24 mouse cellular contexts compared by ENCODE assay signal in genomic region chr1:80785066-80785779, GRCm38 (mm10). TPM values are rescaled to one million over a fixed set of nuclear protein-coding genes. Genes with fewer than 3 reads are reported as not detected.
DNase-seq lines count a peak whose midpoint lies in the region; ATAC-seq and TF ChIP-seq lines count a peak whose summit lies in the region.
"Had no signal": no experiment of that assay in that cellular context is flagged by ENCODE, and none has a peak within 500 bp of the region (broad histone marks: within the 10 kb centered on the region; RNA-seq: fewer than 3 reads in every experiment).

No protein-coding gene starts in this region.

- no peaks in the 10 kb centered on the region for H3K9me3 ChIP-seq in lung, postnatal 0 days (ENCODE audit: low read length)
- H3K9me3 ChIP-seq: forebrain, embryonic 10.5 days had no signal

- H3K9ac ChIP-seq in lung, postnatal 0 days (replicated peaks; ENCODE audit: low read depth) = no peak overlapping the region
- H3K9ac ChIP-seq: heart, embryonic 13.5 days; hindbrain, embryonic 14.5 days had no signal

- no peaks in the 10 kb centered on the region for H3K27me3 ChIP-seq in lung, postnatal 0 days (replicated peaks; ENCODE audit: insufficient read depth, low read length)
- no peaks in the 10 kb centered on the region for H3K27me3 ChIP-seq in cerebellum, adult 2 months (ENCODE audit: control insufficient read depth, insufficient read depth, low read length)
- H3K27me3 ChIP-seq: CH12.LX; heart, embryonic 13.5 days; Patski had no signal

- H3K27ac ChIP-seq in lung, postnatal 0 days (ENCODE audit: low read length) = no peak overlapping the region
- H3K27ac ChIP-seq in cerebellum, adult 2 months (ENCODE audit: insufficient read depth, low read length) = no peak overlapping the region
- H3K27ac ChIP-seq: embryonic facial prominence, embryonic 10.5 days; forebrain, embryonic 10.5 days; gastrocnemius, adult 2 months; heart, embryonic 13.5 days; hindbrain, embryonic 14.5 days had no signal

- no peaks in the 10 kb centered on the region for H3K4me1 ChIP-seq in lung, postnatal 0 days (ENCODE audit: insufficient read depth, low read depth, low read length)
- H3K4me1 ChIP-seq in cerebellum, adult 2 months (ENCODE audit: control insufficient read depth, insufficient read depth, low read length) = no peaks in the 10 kb centered on the region
- H3K4me1 ChIP-seq: forebrain, embryonic 10.5 days; heart, embryonic 13.5 days had no signal

- ATAC-seq in lung, postnatal 0 days = no peak
- peak; percentile 96 for ATAC-seq in granulocyte monocyte progenitor cell, adult 5-6 weeks (replicated peaks; ENCODE audit: poor library complexity, severe bottlenecking)
- ATAC-seq in megakaryocyte progenitor cell, adult 5-6 weeks (replicated peaks; ENCODE audit: poor library complexity) = peak; percentile 94
- ATAC-seq: forebrain, embryonic 14.5 days; Patski had no signal

- no peak for TF ChIP-seq POLR2A in cerebellum, adult 2 months (IDR thresholded peaks at IDR 0.05; ENCODE audit: borderline replicate concordance, insufficient read depth, low read length)

- H3K36me3 ChIP-seq in lung, postnatal 0 days (ENCODE audit: insufficient read depth, low read length) = no peaks in the 10 kb centered on the region
- H3K36me3 ChIP-seq: embryonic facial prominence, embryonic 10.5 days; forebrain, embryonic 10.5 days; heart, embryonic 13.5 days had no signal

- TF ChIP-seq CTCF in lung, postnatal 0 days (IDR thresholded peaks at IDR 0.05) = no peak
- no peak for TF ChIP-seq CTCF in cerebellum, adult 2 months (IDR thresholded peaks at IDR 0.05; ENCODE audit: borderline replicate concordance, insufficient read depth, low read depth, low read length)

- no peak for TF ChIP-seq EP300 in lung, postnatal 0 days (IDR thresholded peaks at IDR 0.05)

- peak; percentile 15 for DNase-seq in lung, postnatal 0 days (ENCODE audit: low spot score)
- no peak for DNase-seq in lung, postnatal 4 days
- DNase-seq in cerebellum, adult 2 months = no peak
- DNase-seq in right cerebral cortex, adult 2 months (ENCODE audit: low spot score in 2 of 2) = no peak
- DNase-seq in neural tube, embryonic 10.5 days (ENCODE audit: extremely low spot score, low spot score) = no peak
- DNase-seq: adrenal gland, adult 2 months; adrenal gland, postnatal 36 days; cerebellum, adult 11-12 months; cerebellum, adult 9-11 months; cerebellum, postnatal 36 days; gastrocnemius, adult 2 months; gastrocnemius, postnatal 25 days; heart, adult 11 months; heart, postnatal 4 days had no signal

- 78% methylated on average over 2 of the region's 2 CpGs for WGBS in lung, postnatal 0 days
- 91% methylated on average over 2 of the region's 2 CpGs for WGBS in cerebellum, adult 2 months

- no peak overlapping the region for H3K4me3 ChIP-seq in lung, postnatal 0 days (ENCODE audit: low read depth, low read length)
- H3K4me3 ChIP-seq in cerebellum, adult 2 months (replicated peaks; ENCODE audit: insufficient read depth, low read depth, low read length) = no peak overlapping the region
- H3K4me3 ChIP-seq: embryonic facial prominence, embryonic 10.5 days; erythroblast, embryonic 14.5 days; forebrain, embryonic 10.5 days; gastrocnemius, adult 2 months; heart, embryonic 13.5 days had no signal

- H3K4me2 ChIP-seq in lung, postnatal 0 days (replicated peaks; ENCODE audit: low read depth, low read length) = no peak overlapping the region
- H3K4me2 ChIP-seq: heart, embryonic 13.5 days; hindbrain, embryonic 14.5 days had no signal

RNA-seq across cellular contexts. Expression of gene Dock10, which starts 26.9 kb away (rescaled TPM):
- polyA plus RNA-seq in lung, postnatal 0 days (2015; fragmentation: Nextera tagmentation; extraction: Ambion mirVana) = 6.0 and 6.8 TPM in 2 replicates
- 149 TPM in 2 replicates for total RNA-seq in granulocyte monocyte progenitor cell, adult 5-6 weeks (2014; fragmentation: Nextera tagmentation)
- total RNA-seq in granulocyte monocyte progenitor cell, adult 5-6 weeks (2017) = 117 and 126 TPM in 2 replicates
- 127 and 144 TPM in 2 replicates for total RNA-seq in megakaryocyte progenitor cell, adult 5-6 weeks (2015)
- 88.8 and 109 TPM in 2 replicates for total RNA-seq in megakaryocyte progenitor cell, adult 5-6 weeks (2017)
- polyA plus RNA-seq in cerebellum, adult 2 months (2012; rRNA removed) = 22.4 and 27.1 TPM in 2 replicates
